Mouse (Mus musculus): ENCODE measurements at regions not wholly inside any gene's neighbourhood (a gene's known extent, or its start where the extent isn't known, plus 50 kb on each side); places are given as distances from the start of the nearest gene placed in this dataset.

- WGBS (ENCODE audit: insufficient replicate concordance) = 52% methylated on average over 20 of the region's 20 CpGs
- ATAC-seq (ENCODE audit: insufficient read depth) (no peak), DNase-seq (ENCODE audit: low read depth in 3 of 3, low spot score in 3 of 3) (no peak)
- H3K9me3 ChIP-seq (ENCODE audit: control insufficient read depth, low read length) = no peaks in the 10 kb centered on the region
- no peak overlapping the region for H3K9ac ChIP-seq (replicated peaks)
- no peaks in the 10 kb centered on the region for H3K4me1 ChIP-seq (replicated peaks; ENCODE audit: control insufficient read depth in 2 of 2, insufficient read depth in 2 of 2, low read length in 1 of 2)
- no peak for TF ChIP-seq EP300 (IDR thresholded peaks at IDR 0.05; ENCODE audit: low read depth)
- no peak for TF ChIP-seq CTCF (IDR thresholded peaks at IDR 0.05; ENCODE audit: low read depth)
- no peak overlapping the region for H3K4me2 ChIP-seq (ENCODE audit: low read depth)
- H3K27ac ChIP-seq = no peak overlapping the region
- H3K36me3 ChIP-seq (replicated peaks; ENCODE audit: control insufficient read depth, insufficient read depth, low read depth) = no peaks in the 10 kb centered on the region
- no peak overlapping the region for H3K4me3 ChIP-seq (ENCODE audit: insufficient read depth in 1 of 2, low read depth in 2 of 2, low read length in 2 of 2)
- no peaks in the 10 kb centered on the region for H3K27me3 ChIP-seq (ENCODE audit: control insufficient read depth, insufficient read depth, low read length)
These were observed 405.3 kb upstream of the Meis1 start for GRCm38 (mm10) chr11:19423841-19424815.

DNA sequence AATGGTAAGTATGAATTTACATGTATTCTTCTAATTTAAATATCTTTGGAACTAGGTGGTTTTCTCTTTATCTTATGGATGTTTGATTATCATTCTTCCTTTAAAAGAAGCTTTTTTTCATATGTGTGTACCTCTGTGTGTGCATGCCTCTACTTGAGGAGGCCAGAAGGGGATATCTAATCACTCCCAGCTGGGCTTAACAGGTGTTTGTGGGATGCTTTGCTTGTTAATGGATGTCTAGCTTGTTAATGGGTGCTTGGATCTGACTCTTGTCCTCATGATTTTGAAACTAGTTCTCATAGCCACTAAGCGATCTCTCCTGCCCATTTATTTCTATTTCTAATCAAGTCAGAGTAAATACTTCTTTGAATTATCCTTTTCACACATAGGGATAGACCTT, 408.8 kb upstream of the Meis1 start:
- Histone ChIP-seq H3K4me3 (ENCODE audit: insufficient read depth in 1 of 2, low read depth in 2 of 2, low read length in 2 of 2) (no peak overlapping the region), H3K36me3 (replicated peaks; ENCODE audit: control insufficient read depth, insufficient read depth, low read depth) (no peaks in the 10 kb centered on the region), H3K27me3 (ENCODE audit: control insufficient read depth, insufficient read depth, low read length) (no peaks in the 10 kb centered on the region), H3K4me1 (replicated peaks; ENCODE audit: control insufficient read depth in 2 of 2, insufficient read depth in 2 of 2, low read length in 1 of 2) (no peaks in the 10 kb centered on the region), H3K4me2 (ENCODE audit: low read depth) (no peak overlapping the region), H3K9ac (replicated peaks) (no peak overlapping the region), H3K9me3 (ENCODE audit: control insufficient read depth, low read length) (no peaks in the 10 kb centered on the region), H3K27ac (no peak overlapping the region)
- no peak for ATAC-seq (ENCODE audit: insufficient read depth)
- no peak for DNase-seq (ENCODE audit: low read depth in 3 of 3, low spot score in 3 of 3)
- WGBS (ENCODE audit: insufficient replicate concordance) = 75% methylated on average over 1 of the region's 1 CpGs
- no peak for TF ChIP-seq CTCF (IDR thresholded peaks at IDR 0.05; ENCODE audit: low read depth)
- no peak for TF ChIP-seq EP300 (IDR thresholded peaks at IDR 0.05; ENCODE audit: low read depth)

DNA sequence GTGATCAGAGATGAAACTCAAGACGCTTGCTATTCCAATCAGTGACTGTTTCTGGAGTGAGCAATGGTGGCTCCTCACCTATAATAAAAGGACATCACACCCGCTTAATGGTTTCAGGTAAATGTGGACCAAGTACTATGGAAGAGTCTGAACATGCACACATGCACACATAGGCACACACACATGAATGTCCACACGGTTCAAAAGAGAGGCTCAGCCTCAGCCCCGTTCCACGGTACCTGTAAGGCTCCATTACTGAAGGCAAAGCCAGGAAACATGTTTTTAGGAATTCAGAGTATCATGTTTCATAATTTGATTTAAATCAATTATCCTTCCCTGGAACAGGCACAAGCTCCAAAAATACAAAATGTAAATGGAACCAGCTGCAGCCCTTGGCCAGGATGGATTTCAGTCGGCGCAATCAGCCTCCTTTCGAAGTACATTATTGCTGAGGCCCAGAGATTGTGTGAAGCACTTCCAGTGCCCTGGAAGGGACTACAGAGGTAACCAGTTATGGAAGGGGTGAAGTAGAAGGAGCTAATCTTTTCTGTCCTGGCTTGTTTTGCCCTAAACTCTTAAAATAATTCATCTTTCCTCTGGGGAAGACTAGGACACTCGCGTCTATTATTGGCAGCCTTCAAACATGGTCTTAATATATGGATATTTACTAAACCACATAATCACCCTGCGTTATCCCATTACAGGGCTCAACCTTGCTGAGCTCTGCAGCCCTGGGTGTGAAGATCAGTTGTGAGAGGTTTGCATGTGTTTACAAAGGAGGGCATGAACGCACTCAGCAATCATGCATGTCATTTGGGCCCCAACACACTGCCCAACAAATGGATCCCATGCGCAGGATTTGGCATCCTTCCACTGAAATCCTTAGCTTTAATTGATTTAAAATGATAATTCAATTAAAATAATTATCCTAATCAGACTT, 415.2 kb upstream of the Meis1 start:
- Histone ChIP-seq H3K27ac (no peak overlapping the region), H3K27me3 (ENCODE audit: control insufficient read depth, insufficient read depth, low read length) (no peaks in the 10 kb centered on the region), H3K4me3 (ENCODE audit: insufficient read depth in 1 of 2, low read depth in 2 of 2, low read length in 2 of 2) (no peak overlapping the region), H3K4me2 (ENCODE audit: low read depth) (no peak overlapping the region), H3K36me3 (replicated peaks; ENCODE audit: control insufficient read depth, insufficient read depth, low read depth) (no peaks in the 10 kb centered on the region), H3K4me1 (replicated peaks; ENCODE audit: control insufficient read depth in 2 of 2, insufficient read depth in 2 of 2, low read length in 1 of 2) (no peaks in the 10 kb centered on the region), H3K9me3 (ENCODE audit: control insufficient read depth, low read length) (no peaks in the 10 kb centered on the region), H3K9ac (replicated peaks) (no peak overlapping the region)
- no peak for TF ChIP-seq CTCF (IDR thresholded peaks at IDR 0.05; ENCODE audit: low read depth)
- TF ChIP-seq EP300 (IDR thresholded peaks at IDR 0.05; ENCODE audit: low read depth) = no peak
- DNase-seq (ENCODE audit: low read depth in 3 of 3, low spot score in 3 of 3) = no peak
- 72% methylated on average over 13 of the region's 13 CpGs for WGBS (ENCODE audit: insufficient replicate concordance)
- ATAC-seq (ENCODE audit: insufficient read depth) = no peak

DNA sequence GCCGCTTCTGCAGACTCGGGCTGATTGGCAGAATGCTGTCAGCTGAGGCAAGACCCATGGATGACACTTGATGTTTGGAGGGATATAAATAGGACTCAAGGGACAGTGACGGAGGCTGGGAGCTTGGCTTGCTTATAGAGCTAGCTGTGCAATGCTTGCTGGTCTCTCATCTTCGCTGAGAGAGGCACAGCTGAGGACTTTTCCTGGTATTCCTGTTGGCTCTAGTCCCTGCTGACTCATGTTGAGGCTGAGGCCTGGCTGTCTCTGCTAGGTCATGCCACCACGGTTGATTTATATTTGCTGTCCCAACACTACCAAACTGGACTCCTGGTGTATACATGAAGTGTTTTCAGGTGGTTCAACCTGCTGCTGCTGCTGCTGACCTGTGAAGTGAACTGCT, 419.6 kb upstream of the Meis1 start:
- Histone ChIP-seq H3K9me3 (ENCODE audit: control insufficient read depth, low read length) (no peaks in the 10 kb centered on the region), H3K27me3 (ENCODE audit: control insufficient read depth, insufficient read depth, low read length) (no peaks in the 10 kb centered on the region), H3K9ac (replicated peaks) (no peak overlapping the region), H3K4me1 (replicated peaks; ENCODE audit: control insufficient read depth in 2 of 2, insufficient read depth in 2 of 2, low read length in 1 of 2) (no peaks in the 10 kb centered on the region), H3K36me3 (replicated peaks; ENCODE audit: control insufficient read depth, insufficient read depth, low read depth) (no peaks in the 10 kb centered on the region), H3K27ac (no peak overlapping the region), H3K4me3 (ENCODE audit: insufficient read depth in 1 of 2, low read depth in 2 of 2, low read length in 2 of 2) (no peak overlapping the region), H3K4me2 (ENCODE audit: low read depth) (no peak overlapping the region)
- TF ChIP-seq EP300 (IDR thresholded peaks at IDR 0.05; ENCODE audit: low read depth) (no peak), CTCF (IDR thresholded peaks at IDR 0.05; ENCODE audit: low read depth) (no peak)
- WGBS (ENCODE audit: insufficient replicate concordance) = 71% methylated on average over 5 of the region's 5 CpGs
- ATAC-seq (ENCODE audit: insufficient read depth) = no peak
- DNase-seq (ENCODE audit: low read depth in 3 of 3, low spot score in 3 of 3) = no peak

- no peaks in the 10 kb centered on the region for H3K9me3 ChIP-seq (ENCODE audit: control insufficient read depth, low read length)
- WGBS (ENCODE audit: insufficient replicate concordance) = 63% methylated on average over 4 of the region's 4 CpGs
- DNase-seq (ENCODE audit: low read depth in 3 of 3, low spot score in 3 of 3) = no peak
- H3K27ac ChIP-seq = no peak overlapping the region
- no peak overlapping the region for H3K4me3 ChIP-seq (ENCODE audit: insufficient read depth in 1 of 2, low read depth in 2 of 2, low read length in 2 of 2)
- no peak overlapping the region for H3K9ac ChIP-seq (replicated peaks)
- ATAC-seq (ENCODE audit: insufficient read depth) = no peak
- no peaks in the 10 kb centered on the region for H3K4me1 ChIP-seq (replicated peaks; ENCODE audit: control insufficient read depth in 2 of 2, insufficient read depth in 2 of 2, low read length in 1 of 2)
- H3K27me3 ChIP-seq (ENCODE audit: control insufficient read depth, insufficient read depth, low read length) = no peaks in the 10 kb centered on the region
- TF ChIP-seq CTCF (IDR thresholded peaks at IDR 0.05; ENCODE audit: low read depth) (no peak), EP300 (IDR thresholded peaks at IDR 0.05; ENCODE audit: low read depth) (no peak)
- no peak overlapping the region for H3K4me2 ChIP-seq (ENCODE audit: low read depth)
- H3K36me3 ChIP-seq (replicated peaks; ENCODE audit: control insufficient read depth, insufficient read depth, low read depth) = no peaks in the 10 kb centered on the region
These were observed 423.2 kb upstream of the Meis1 start for GRCm38 (mm10) chr11:19441936-19442335.

All from liver, embryonic 14.5 days (tissue).